In genomic region chr9:56738261-56739171, GRCm38 (mm10) we compare ENCODE assay signal across 8 mouse cellular contexts. TPM values are rescaled to one million over a fixed set of nuclear protein-coding genes. Genes with fewer than 3 reads are reported as not detected.
DNase-seq lines count a peak whose midpoint lies in the region.

No protein-coding gene starts in this region.

- peak; percentile 46 to 48 for DNase-seq in adrenal gland, adult 18-20 months (ENCODE audit: low spot score in 2 of 2)
- no peak for DNase-seq in adrenal gland, postnatal 4 days (ENCODE audit: low spot score in 2 of 2)
- DNase-seq in right cerebral cortex, postnatal 4 days: peak; percentile 72
- no peak for DNase-seq in right cerebral cortex, adult 18-20 months
- peak; percentile 82 for DNase-seq in forelimb bud, embryonic 11.5 days (ENCODE audit: low read depth, low spot score)
- DNase-seq in kidney, postnatal 4 days: peak; percentile 88 to 91
- DNase-seq in naive thymus-derived CD4-positive, alpha-beta T cell, adult 2 months (ENCODE audit: low read depth): peak; percentile 5
- DNase-seq in cerebellum, adult 11-12 months: no peak

RNA-seq across cellular contexts. Expression of gene Lingo1, which starts 57.8 kb away (rescaled TPM):
- total RNA-seq in adrenal gland, adult 18-20 months (2021): 1 to 10 TPM in 1 of 2 experiments, under 1 TPM in 1; 0.70 to 1.5 TPM
- total RNA-seq in adrenal gland, postnatal 4 days (2021): 1 to 10 TPM; 6.1 to 8.5 TPM

Comparison
In these comparisons a context has a peak if more than half of its experiments do, and no peak if none do; other contexts are left out.
1. DNase-seq: peak in adrenal gland, adult 18-20 months (2 of 2), right cerebral cortex, postnatal 4 days (single experiment), forelimb bud, embryonic 11.5 days (single experiment), kidney, postnatal 4 days (2 of 2) and naive thymus-derived CD4-positive, alpha-beta T cell, adult 2 months (single experiment); none in adrenal gland, postnatal 4 days (0 of 2), right cerebral cortex, adult 18-20 months (single experiment) and cerebellum, adult 11-12 months (single experiment).